Mouse (Mus musculus) limb, embryonic 14.5 days (tissue): ENCODE measurements around the gene Clta. TPM values are rescaled to one million over a fixed set of nuclear protein-coding genes. Genes with fewer than 3 reads are reported as not detected.

Source experiments
- ATAC-seq: fragments of 200-750 bp; cut with Nextera tagmentation; 2 replicates; pipeline ENCODE4 v1.8.0; 2017; ENCODE audit warnings: low read depth, moderate number of reproducible peaks, moderate TSS enrichment; ENCODE audit not compliant: low FRiP score
- DNase-seq: peaks from one replicate; pipeline ENCODE4 v3.0.0-alpha.2; 2015; ENCODE audit warnings: low spot score
- H3K27ac ChIP-seq: fragments of 300-500 bp; sonication (generic); replicated peaks from 2 replicates; pipeline ENCODE4 v1.5.1; 2014; ENCODE audit warnings: low read depth, mild to moderate bottlenecking, low read length, moderate library complexity, mixed read lengths
- H3K27me3 ChIP-seq: fragments of 300-500 bp; sonication (generic); 2 replicates; pipeline ENCODE4 v1.6.1; 2014; ENCODE audit warnings: low read length, mixed read lengths; ENCODE audit not compliant: control insufficient read depth, insufficient read depth
- H3K36me3 ChIP-seq: fragments of 300-500 bp; sonication (generic); 2 replicates; pipeline ENCODE4 v1.6.1; 2014; ENCODE audit warnings: mild to moderate bottlenecking, low read length, moderate library complexity, mixed read lengths; ENCODE audit not compliant: control insufficient read depth, insufficient read depth
- H3K4me1 ChIP-seq: fragments of 300-500 bp; sonication (generic); 2 replicates; pipeline ENCODE4 v1.6.1; 2014; ENCODE audit warnings: antibody characterized with exemption, low read length, mixed read lengths; ENCODE audit not compliant: control insufficient read depth, insufficient read depth
- H3K4me2 ChIP-seq: fragments of 300-500 bp; sonication (generic); replicated peaks from 2 replicates; pipeline ENCODE4 v1.6.1; 2014; ENCODE audit warnings: low read depth, mild to moderate bottlenecking, low read length, moderate library complexity; ENCODE audit not compliant: severe bottlenecking
- H3K4me3 ChIP-seq: fragments of 300-500 bp; sonication (generic); replicated peaks from 2 replicates; pipeline ENCODE4 v1.5.1; 2014; ENCODE audit warnings: low read length
- H3K9ac ChIP-seq: fragments of 300-500 bp; sonication (generic); 2 replicates; pipeline ENCODE4 v1.6.1; 2014; ENCODE audit warnings: mild to moderate bottlenecking, low read depth, low read length, moderate library complexity; ENCODE audit not compliant: severe bottlenecking
- H3K9me3 ChIP-seq: fragments of 300-500 bp; sonication (generic); 2 replicates; pipeline ENCODE4 v1.6.1; 2016; ENCODE audit warnings: low read length; ENCODE audit not compliant: control insufficient read depth
- POLR2A ChIP-seq: fragments of 200-500 bp; IDR thresholded peaks from 2 replicates; pipeline ENCODE4 v1.8.0; 2012; ENCODE audit warnings: inconsistent platforms, mild to moderate bottlenecking, moderate library complexity, borderline replicate concordance; ENCODE audit not compliant: insufficient read depth, insufficient read length; ENCODE audit errors: extremely low read depth
- WGBS: fragments of 180-500 bp; shearing (Covaris S2); extraction: QIAGEN DNeasy Blood & Tissue Kit; methylation state at CpG from one replicate; pipeline ENCODE4 v1.1.7; 2014; 5-methylcytosine and 5-hydroxymethylcytosine counted together
- polyA plus RNA-seq, 2 experiments: library from polyadenylated mRNA; depleted of rRNA in 1 of 2; stranded (reverse) in 1 of 2; unstranded in 1 of 2; fragments of >200 nt; fragmentation: Nextera tagmentation in 1 of 2; extraction: Ambion mirVana in 1 of 2; gene quantifications; 2 replicates each; pipeline versions ENCODE4 v1.2.1 to v1.2.3; 2012 to 2014

Gene Clta
- polyA plus RNA-seq, 2 experiments = 252 to 361 TPM

DNA sequence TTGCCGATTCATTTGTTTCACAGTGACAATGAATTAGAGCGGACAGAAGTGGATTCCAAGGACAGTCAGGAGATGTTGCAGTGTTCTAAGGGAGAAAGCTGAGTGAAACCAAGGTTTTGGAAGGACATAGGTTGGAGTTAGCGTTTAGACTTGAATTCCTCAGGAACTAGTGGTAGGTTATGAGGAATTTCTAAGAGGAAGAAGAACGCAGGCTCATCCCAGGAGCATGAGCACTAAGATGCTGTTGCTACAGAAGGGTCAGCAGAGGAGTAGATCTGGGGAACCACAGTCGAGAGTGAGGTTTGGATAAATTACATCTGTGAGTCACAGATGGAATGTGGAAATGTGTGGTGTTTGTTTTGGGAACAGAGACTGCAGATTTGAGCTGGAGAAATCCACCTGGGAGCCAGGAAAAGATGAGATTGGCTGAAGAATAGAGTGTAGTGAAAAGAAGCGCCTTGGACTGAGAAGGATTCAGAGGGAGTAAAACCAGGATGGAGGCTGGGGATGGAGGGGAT is 28.0 kb upstream of the Clta start:
- Histone ChIP-seq H3K9me3 (no peaks in the 10 kb centered on the region), H3K4me3 (no peak overlapping the region), H3K4me2 (no peak overlapping the region), H3K27me3 (no peaks in the 10 kb centered on the region), H3K27ac (no peak overlapping the region), H3K4me1 (peaks cover 30% of the 10 kb centered on the region), H3K36me3 (peaks cover 10% of the 10 kb centered on the region; the same call in 1 of the 2 replicates), H3K9ac (no peak overlapping the region)
- 81% methylated on average over 6 of the region's 6 CpGs for whole genome bisulfite sequencing
- ATAC-seq = no peak
- DNase-seq = no peak
- TF ChIP-seq POLR2A = no peak

DNA sequence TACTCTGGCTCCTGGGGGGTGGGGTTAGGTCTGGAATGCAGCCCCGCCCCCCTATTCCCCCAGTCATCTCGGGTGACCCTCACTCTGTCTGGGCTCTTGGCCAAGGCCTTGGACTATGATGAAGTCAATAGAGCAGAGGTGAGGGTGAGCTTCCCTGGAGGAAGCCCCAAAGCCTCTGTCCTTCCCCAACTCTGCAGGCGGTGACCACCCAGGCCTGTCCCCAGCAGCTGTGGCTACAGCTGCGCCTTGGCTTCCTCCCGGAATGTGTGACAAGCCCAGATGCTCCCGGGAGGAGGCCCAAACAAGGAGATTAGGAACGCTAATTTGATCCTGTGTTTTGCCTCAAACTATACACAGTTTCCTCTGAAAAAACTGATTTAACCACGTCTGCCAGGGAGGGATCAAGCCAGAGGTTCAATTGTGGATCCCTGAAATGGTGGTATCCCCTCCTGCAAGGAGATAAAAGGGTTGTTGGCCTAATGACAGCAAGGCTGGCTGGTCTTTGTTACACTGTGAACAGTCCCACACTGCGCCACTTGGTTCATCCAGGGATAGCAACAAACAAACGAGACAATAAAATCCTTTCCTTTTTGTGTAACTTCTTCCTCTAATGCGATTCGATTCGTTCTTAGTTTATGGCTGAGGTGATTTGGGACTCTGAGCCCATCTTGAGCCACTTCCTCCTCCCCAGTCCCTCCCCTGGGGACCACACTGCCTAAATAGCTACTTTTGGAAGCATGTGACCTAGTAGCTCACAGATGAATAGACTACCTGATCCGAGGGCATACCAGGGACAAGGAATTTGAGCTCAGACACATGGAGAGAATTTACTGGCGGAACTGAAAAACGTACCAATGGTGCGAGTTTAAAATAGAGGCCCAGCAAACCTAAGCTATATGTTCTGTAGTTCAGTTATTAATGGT is 25.5 kb upstream of the Clta start:
- H3K9me3 ChIP-seq = no peaks in the 10 kb centered on the region
- ATAC-seq (peak; percentile 82), DNase-seq (peak; percentile 61)
- no peak for TF ChIP-seq POLR2A
- no peak overlapping the region for H3K9ac ChIP-seq
- no peaks in the 10 kb centered on the region for H3K27me3 ChIP-seq
- no peak overlapping the region for H3K4me3 ChIP-seq
- no peak overlapping the region for H3K4me2 ChIP-seq
- peaks cover 4% of the 10 kb centered on the region; the same call in 1 of the 2 replicates for H3K36me3 ChIP-seq
- H3K27ac ChIP-seq = peak overlapping the region; percentile 35; the same call in 1 of the 2 replicates
- peaks cover 27% of the 10 kb centered on the region for H3K4me1 ChIP-seq
- 22% methylated on average over 17 of the region's 17 CpGs for WGBS

DNA sequence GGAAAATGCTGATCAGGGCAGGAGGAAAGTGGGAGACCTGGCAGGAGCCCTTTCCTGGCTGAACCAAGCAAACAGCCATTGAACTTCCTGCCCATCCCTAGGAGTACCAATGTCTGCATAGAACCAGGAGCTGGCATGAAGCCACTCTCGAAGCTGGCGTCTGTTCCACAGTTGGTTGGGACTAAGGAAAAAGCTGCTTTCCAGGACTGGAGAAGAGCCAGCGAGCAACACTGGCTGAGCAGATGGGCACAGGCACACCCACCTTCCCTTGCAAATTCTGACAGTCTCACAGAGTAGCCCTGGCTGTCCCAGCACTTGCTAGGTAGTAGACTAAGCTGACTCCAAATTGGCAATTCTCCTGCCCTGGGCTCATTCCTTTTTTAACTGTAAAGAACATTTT is 24.5 kb upstream of the Clta start:
- no peaks in the 10 kb centered on the region for H3K27me3 ChIP-seq
- TF ChIP-seq POLR2A = no peak
- WGBS = 69% methylated on average over 3 of the region's 3 CpGs
- H3K4me1 ChIP-seq = peaks cover 27% of the 10 kb centered on the region
- no peak overlapping the region for H3K9ac ChIP-seq
- 0 out of 2 replicates have a peak, but pooled peaks cover 1% of the 10 kb centered on the region for H3K36me3 ChIP-seq
- H3K4me3 ChIP-seq = no peak overlapping the region
- no peaks in the 10 kb centered on the region for H3K9me3 ChIP-seq
- no peak overlapping the region for H3K4me2 ChIP-seq
- ATAC-seq (no peak), DNase-seq (peak; percentile 66)
- no peak overlapping the region for H3K27ac ChIP-seq

DNA sequence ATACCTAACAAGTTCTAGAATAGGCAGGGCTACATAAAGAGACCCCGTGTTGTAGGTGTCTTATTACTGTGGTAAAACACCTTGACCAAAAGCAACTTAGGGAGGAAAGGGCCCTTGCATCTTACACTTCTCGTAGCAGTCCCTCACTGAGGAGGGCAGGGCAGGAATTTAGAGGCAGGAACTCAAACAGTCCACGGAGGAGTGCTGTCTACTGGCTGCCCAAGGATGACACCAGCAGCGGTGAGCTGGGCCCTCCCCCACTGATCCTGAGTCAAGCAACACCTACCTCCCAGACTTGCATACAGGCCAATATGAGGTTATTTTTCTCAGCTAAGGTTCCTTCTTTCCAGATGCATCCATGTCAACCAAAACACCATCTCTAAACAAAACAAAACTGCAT is 24.0 kb upstream of the Clta start:
- H3K9ac ChIP-seq = no peak overlapping the region
- H3K4me1 ChIP-seq = peaks cover 27% of the 10 kb centered on the region
- WGBS = 77% methylated on average over 4 of the region's 4 CpGs
- H3K36me3 ChIP-seq = no peaks in the 10 kb centered on the region
- no peaks in the 10 kb centered on the region for H3K9me3 ChIP-seq
- ATAC-seq = no peak
- H3K4me3 ChIP-seq = no peak overlapping the region
- no peak for DNase-seq
- no peak for TF ChIP-seq POLR2A
- no peaks in the 10 kb centered on the region for H3K27me3 ChIP-seq
- H3K27ac ChIP-seq = no peak overlapping the region
- H3K4me2 ChIP-seq = no peak overlapping the region

DNA sequence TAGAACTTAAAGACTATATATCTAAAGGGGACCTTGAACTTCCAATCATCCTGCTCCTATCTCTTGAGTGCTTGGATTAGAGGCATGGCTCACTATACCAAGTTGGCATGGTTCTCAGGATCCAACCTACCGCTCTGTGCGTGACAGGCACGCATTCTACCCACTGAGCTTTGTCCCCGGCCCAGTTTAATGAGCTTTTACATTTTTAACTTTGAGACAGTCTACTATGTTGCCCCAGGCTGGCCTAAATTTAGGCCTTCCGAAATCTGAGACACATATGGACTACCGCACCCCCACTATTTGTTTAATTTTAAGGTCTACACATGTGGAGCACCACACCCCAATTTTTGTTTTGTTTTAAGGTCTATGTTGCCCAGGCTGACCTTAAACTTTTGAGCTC is 23.4 kb upstream of the Clta start:
- peaks cover 27% of the 10 kb centered on the region for H3K4me1 ChIP-seq
- no peaks in the 10 kb centered on the region for H3K9me3 ChIP-seq
- H3K4me2 ChIP-seq = no peak overlapping the region
- no peak overlapping the region for H3K27ac ChIP-seq
- no peak overlapping the region for H3K9ac ChIP-seq
- no peak overlapping the region for H3K4me3 ChIP-seq
- DNase-seq (no peak), ATAC-seq (no peak)
- no peaks in the 10 kb centered on the region for H3K36me3 ChIP-seq
- no peak for TF ChIP-seq POLR2A
- no peaks in the 10 kb centered on the region for H3K27me3 ChIP-seq
- WGBS = 90% methylated on average over 6 of the region's 6 CpGs
